Mouse (Mus musculus): Measurements from ENCODE around the gene 4921530L21Rik. TPM values are rescaled to one million over a fixed set of nuclear protein-coding genes. Genes with fewer than 3 reads are reported as not detected.

The 4921530L21Rik gene
- total RNA-seq, 1 experiment = not detected

GRCm38 (mm10) chr14:95876785-95877510, 4.1 kb upstream of the 4921530L21Rik start:
- in situ Hi-C loops (cut with MboI; ENCODE audit: low sequenced_read_pairs in 2 of 2, unreplicated experiment in 2 of 2) = no loop called here
- H3K9ac ChIP-seq (ENCODE audit: insufficient read depth, low read depth, low read length, poor library complexity, severe bottlenecking) = no peak overlapping the region
- H3K27ac ChIP-seq (ENCODE audit: insufficient read depth, low read depth, low read length, poor library complexity, severe bottlenecking) = no peak overlapping the region
- TF ChIP-seq ZNF384 (IDR thresholded peaks at IDR 0.05; ENCODE audit: low read depth, low read length) (no peak), ZC3H11A (IDR thresholded peaks at IDR 0.05; ENCODE audit: borderline replicate concordance, low read depth, low read length) (no peak)
- no peaks in the 10 kb centered on the region for H3K36me3 ChIP-seq (ENCODE audit: control insufficient read depth, insufficient read depth, low read length, poor library complexity, severe bottlenecking)
- no peaks in the 10 kb centered on the region for H3K9me3 ChIP-seq (ENCODE audit: control insufficient read depth, insufficient read depth, low read depth, low read length)
- DNase-seq (ENCODE audit: low read depth, low spot score) = no peak
- no peak overlapping the region for H3K4me3 ChIP-seq (ENCODE audit: insufficient read depth in 1 of 2, low read depth in 1 of 2, low read length in 2 of 2, poor library complexity in 1 of 2, severe bottlenecking in 1 of 2)
- no peaks in the 10 kb centered on the region; a peak in 1 of 4 replicates for H3K4me1 ChIP-seq (ENCODE audit: control insufficient read depth in 2 of 2, insufficient read depth in 2 of 2, low read length in 2 of 2, poor library complexity in 1 of 2)

GRCm38 (mm10) chr14:95877548-95877947, 3.5 kb upstream of the 4921530L21Rik start:
- in situ Hi-C loops (cut with MboI; ENCODE audit: low sequenced_read_pairs in 2 of 2, unreplicated experiment in 2 of 2) = no loop called here
- Histone ChIP-seq H3K4me3 (ENCODE audit: insufficient read depth in 1 of 2, low read depth in 1 of 2, low read length in 2 of 2, poor library complexity in 1 of 2, severe bottlenecking in 1 of 2) (no peak overlapping the region), H3K9ac (ENCODE audit: insufficient read depth, low read depth, low read length, poor library complexity, severe bottlenecking) (no peak overlapping the region), H3K36me3 (ENCODE audit: control insufficient read depth, insufficient read depth, low read length, poor library complexity, severe bottlenecking) (no peaks in the 10 kb centered on the region), H3K4me1 (ENCODE audit: control insufficient read depth in 2 of 2, insufficient read depth in 2 of 2, low read length in 2 of 2, poor library complexity in 1 of 2) (no peaks in the 10 kb centered on the region; a peak in 1 of 4 replicates), H3K27ac (ENCODE audit: insufficient read depth, low read depth, low read length, poor library complexity, severe bottlenecking) (no peak overlapping the region), H3K9me3 (ENCODE audit: control insufficient read depth, insufficient read depth, low read depth, low read length) (no peaks in the 10 kb centered on the region)
- no peak for DNase-seq (ENCODE audit: low read depth, low spot score)
- TF ChIP-seq ZC3H11A (IDR thresholded peaks at IDR 0.05; ENCODE audit: borderline replicate concordance, low read depth, low read length) = no peak
- no peak for TF ChIP-seq ZNF384 (IDR thresholded peaks at IDR 0.05; ENCODE audit: low read depth, low read length)
- no peak for TF ChIP-seq MAFK (IDR thresholded peaks at IDR 0.05; ENCODE audit: insufficient read depth, low read depth, low read length)
- no peak for TF ChIP-seq HCFC1 (IDR thresholded peaks at IDR 0.05; ENCODE audit: borderline replicate concordance, insufficient read depth, low read length)
- TF ChIP-seq CHD2 (IDR thresholded peaks at IDR 0.05; ENCODE audit: low read depth, low read length) = no peak

- H3K9ac ChIP-seq (ENCODE audit: insufficient read depth, low read depth, low read length, poor library complexity, severe bottlenecking) = no peak overlapping the region
- no peaks in the 10 kb centered on the region for H3K36me3 ChIP-seq (ENCODE audit: control insufficient read depth, insufficient read depth, low read length, poor library complexity, severe bottlenecking)
- no peaks in the 10 kb centered on the region for H3K9me3 ChIP-seq (ENCODE audit: control insufficient read depth, insufficient read depth, low read depth, low read length)
- H3K4me3 ChIP-seq (ENCODE audit: insufficient read depth in 1 of 2, low read depth in 1 of 2, low read length in 2 of 2, poor library complexity in 1 of 2, severe bottlenecking in 1 of 2) = no peak overlapping the region
- H3K4me1 ChIP-seq (ENCODE audit: control insufficient read depth in 2 of 2, insufficient read depth in 2 of 2, low read length in 2 of 2, poor library complexity in 1 of 2) = no peaks in the 10 kb centered on the region
- in situ Hi-C loops (cut with MboI; ENCODE audit: low sequenced_read_pairs in 2 of 2, unreplicated experiment in 2 of 2) = no loop called here
- no peak for DNase-seq (ENCODE audit: low read depth, low spot score)
- no peak overlapping the region for H3K27ac ChIP-seq (ENCODE audit: insufficient read depth, low read depth, low read length, poor library complexity, severe bottlenecking)
- TF ChIP-seq CHD2 (IDR thresholded peaks at IDR 0.05; ENCODE audit: low read depth, low read length) (no peak), HCFC1 (IDR thresholded peaks at IDR 0.05; ENCODE audit: borderline replicate concordance, insufficient read depth, low read length) (no peak), ZC3H11A (IDR thresholded peaks at IDR 0.05; ENCODE audit: borderline replicate concordance, low read depth, low read length) (no peak), MAFK (IDR thresholded peaks at IDR 0.05; ENCODE audit: insufficient read depth, low read depth, low read length) (no peak), ZNF384 (IDR thresholded peaks at IDR 0.05; ENCODE audit: low read depth, low read length) (no peak)
Measured at GRCm38 (mm10) chr14:95899458-95899857, 18.4 kb downstream of the 4921530L21Rik start.

GRCm38 (mm10) chr14:95904591-95905095, 23.6 kb downstream of the 4921530L21Rik start:
- DNase-seq (ENCODE audit: low read depth, low spot score) = no peak
- Histone ChIP-seq H3K9ac (ENCODE audit: insufficient read depth, low read depth, low read length, poor library complexity, severe bottlenecking) (no peak overlapping the region), H3K36me3 (ENCODE audit: control insufficient read depth, insufficient read depth, low read length, poor library complexity, severe bottlenecking) (no peaks in the 10 kb centered on the region), H3K4me1 (ENCODE audit: control insufficient read depth in 2 of 2, insufficient read depth in 2 of 2, low read length in 2 of 2, poor library complexity in 1 of 2) (no peaks in the 10 kb centered on the region), H3K4me3 (ENCODE audit: insufficient read depth in 1 of 2, low read depth in 1 of 2, low read length in 2 of 2, poor library complexity in 1 of 2, severe bottlenecking in 1 of 2) (no peak overlapping the region), H3K27ac (ENCODE audit: insufficient read depth, low read depth, low read length, poor library complexity, severe bottlenecking) (no peak overlapping the region), H3K9me3 (ENCODE audit: control insufficient read depth, insufficient read depth, low read depth, low read length) (no peaks in the 10 kb centered on the region)
- no peak for TF ChIP-seq ZC3H11A (IDR thresholded peaks at IDR 0.05; ENCODE audit: borderline replicate concordance, low read depth, low read length)
- TF ChIP-seq MAFK (IDR thresholded peaks at IDR 0.05; ENCODE audit: insufficient read depth, low read depth, low read length) = no peak
- no peak for TF ChIP-seq HCFC1 (IDR thresholded peaks at IDR 0.05; ENCODE audit: borderline replicate concordance, insufficient read depth, low read length)
- TF ChIP-seq CHD2 (IDR thresholded peaks at IDR 0.05; ENCODE audit: low read depth, low read length) = no peak
- TF ChIP-seq ZNF384 (IDR thresholded peaks at IDR 0.05; ENCODE audit: low read depth, low read length) = no peak
- in situ Hi-C loops (cut with MboI; ENCODE audit: low sequenced_read_pairs in 2 of 2, unreplicated experiment in 2 of 2) = no loop called here
